Comparison of ENCODE assay signal across 13 mouse cellular contexts in genomic region chr19:21819585-21819984, GRCm38 (mm10). TPM values are rescaled to one million over a fixed set of nuclear protein-coding genes. Genes with fewer than 3 reads are reported as not detected.
DNase-seq lines count a peak whose midpoint lies in the region; TF ChIP-seq lines count a peak whose summit lies in the region.
"Had no signal": no experiment of that assay in that cellular context is flagged by ENCODE, and none has a peak within 500 bp of the region (broad histone marks: within the 10 kb centered on the region; RNA-seq: fewer than 3 reads in every experiment).

No protein-coding gene starts in this region.

- H3K4me2 ChIP-seq in myocyte (ENCODE audit: low read depth), result peak overlapping the region; percentile 53
- H3K4me2 ChIP-seq: embryonic facial prominence, embryonic 15.5 days; hindbrain, embryonic 15.5 days; limb, embryonic 15.5 days had no signal

- H3K9ac ChIP-seq in heart, adult 2 months (ENCODE audit: low read depth, low read length), result no peak overlapping the region
- H3K9ac ChIP-seq: embryonic facial prominence, embryonic 15.5 days; hindbrain, embryonic 15.5 days; limb, embryonic 15.5 days had no signal

- intact Hi-C loops in heart, adult 2 months (cut with DNase I), result no loop called here

- peaks cover 8% of the 10 kb centered on the region; the same call in 1 of the 2 replicates for H3K36me3 ChIP-seq in kidney, adult 2 months (ENCODE audit: control insufficient read depth, insufficient read depth, low read length)
- H3K36me3 ChIP-seq in heart, adult 2 months (ENCODE audit: control insufficient read depth, insufficient read depth, low read length), result peaks cover 26% of the 10 kb centered on the region
- peaks cover 43% of the 10 kb centered on the region for H3K36me3 ChIP-seq in myocyte (ENCODE audit: control insufficient read depth, insufficient read depth)

- no peak for TF ChIP-seq CTCF in kidney, adult 2 months (conservative IDR thresholded peaks at IDR 0.05; ENCODE audit: insufficient read depth, insufficient read length, low read depth, low read length)
- no peak for TF ChIP-seq CTCF in heart, adult 2 months (IDR thresholded peaks at IDR 0.05)

- peak; percentile 15 for DNase-seq in kidney, adult 2 months
- no peak for DNase-seq in kidney, postnatal 25 days
- peak; percentile 85 for DNase-seq in NIH3T3 (ENCODE audit: low read depth)
- peak; percentile 43 to 51 for DNase-seq in heart, adult 2 months
- no peak for DNase-seq in right cerebral cortex, adult 18-20 months
- no peak for DNase-seq in right cerebral cortex, postnatal 10 days (ENCODE audit: low spot score in 2 of 2)
- DNase-seq: cerebellum, adult 9-10 months; thymus, postnatal 14 days had no signal

- WGBS in kidney, adult 2 months, result 46% methylated on average over 5 of the region's 5 CpGs
- 13% methylated on average over 5 of the region's 5 CpGs for WGBS in heart, adult 2 months

- peaks cover 3% of the 10 kb centered on the region; the same call in 1 of the 2 replicates for H3K4me1 ChIP-seq in kidney, adult 2 months (ENCODE audit: control insufficient read depth, insufficient read depth, low read length)
- H3K4me1 ChIP-seq in heart, adult 2 months (ENCODE audit: control insufficient read depth, insufficient read depth, low read length), result peaks cover 8% of the 10 kb centered on the region
- H3K4me1 ChIP-seq: hindbrain, embryonic 15.5 days had no signal

- no peak overlapping the region for H3ac ChIP-seq in myocyte (ENCODE audit: control insufficient read depth, insufficient read length)

- TF ChIP-seq POLR2A in kidney, adult 2 months (IDR thresholded peaks at IDR 0.05; ENCODE audit: low read depth, low read length), result no peak
- TF ChIP-seq POLR2A in heart, adult 2 months (IDR thresholded peaks at IDR 0.05; ENCODE audit: insufficient read depth, low read depth, low read length), result no peak
- no peak for TF ChIP-seq POLR2A in myocyte (IDR thresholded peaks at IDR 0.05; ENCODE audit: insufficient read length, low read depth)

- H3K4me3 ChIP-seq in kidney, adult 2 months (ENCODE audit: insufficient read depth, low read depth, low read length), result no peak overlapping the region
- no peak overlapping the region for H3K4me3 ChIP-seq in heart, adult 2 months
- H3K4me3 ChIP-seq in myocyte, result no peak overlapping the region
- H3K4me3 ChIP-seq: embryonic facial prominence, embryonic 15.5 days; hindbrain, embryonic 15.5 days; limb, embryonic 15.5 days had no signal

- no peak for TF ChIP-seq EP300 in heart, adult 2 months (IDR thresholded peaks at IDR 0.05; ENCODE audit: insufficient read depth, low read depth, low read length)

- H3K27me3 ChIP-seq in kidney, adult 2 months (replicated peaks; ENCODE audit: control insufficient read depth, insufficient read depth, low read length), result no peaks in the 10 kb centered on the region
- H3K27me3 ChIP-seq in heart, adult 2 months (ENCODE audit: control insufficient read depth, insufficient read depth, low read length), result no peaks in the 10 kb centered on the region
- H3K27me3 ChIP-seq in myocyte (ENCODE audit: control insufficient read depth, insufficient read depth, insufficient read length), result no peaks in the 10 kb centered on the region
- H3K27me3 ChIP-seq: embryonic facial prominence, embryonic 15.5 days; hindbrain, embryonic 15.5 days; limb, embryonic 15.5 days had no signal

- H3K79me2 ChIP-seq in heart, adult 2 months (replicated peaks; ENCODE audit: control insufficient read depth, insufficient read depth, low read length), result no peaks in the 10 kb centered on the region
- no peaks in the 10 kb centered on the region for H3K79me2 ChIP-seq in myocyte (ENCODE audit: control insufficient read depth, insufficient read depth)

- no peak overlapping the region for H3K27ac ChIP-seq in kidney, adult 2 months (ENCODE audit: insufficient read depth, low read depth, low read length)
- peak overlapping the region; percentile 18 for H3K27ac ChIP-seq in heart, adult 2 months
- H3K27ac ChIP-seq: embryonic facial prominence, embryonic 15.5 days; hindbrain, embryonic 15.5 days; limb, embryonic 15.5 days; macrophage had no signal

TF ChIP-seq in myocyte, 11 proteins besides CTCF, POLR2A, EP300 and RAD21:
- peak; percentile 65 for TF ChIP-seq CEBPB (IDR thresholded peaks at IDR 0.05; ENCODE audit: insufficient read depth, poor library complexity, severe bottlenecking)
- peak in 1 of 3 experiments; percentile 20 for TF ChIP-seq MYOD1 (IDR thresholded peaks at IDR 0.05; ENCODE audit: control insufficient read depth in 1 of 3, insufficient read length in 2 of 3, low read depth in 2 of 3)
- peak in 1 of 3 experiments; percentile 5 for TF ChIP-seq MYOG (IDR thresholded peaks at IDR 0.05; ENCODE audit: control insufficient read depth in 1 of 3, insufficient read depth in 1 of 3, insufficient read length in 2 of 3, low read depth in 2 of 3)
- no peak for TF ChIP-seq E2F4 (IDR thresholded peaks at IDR 0.05; ENCODE audit: insufficient read depth)

RNA-seq across cellular contexts. Expression of gene Cemip2, which starts 41.4 kb away (rescaled TPM):
- 6.7 and 6.9 TPM in 2 replicates for polyA plus RNA-seq in kidney, adult 2 months (2012; rRNA removed)
- total RNA-seq in heart, adult 2 months (2021), result 10 to 100 TPM; 10.7 to 11.7 TPM
- polyA plus RNA-seq in heart, adult 2 months (2012; rRNA removed), result 4.5 and 5.8 TPM in 2 replicates
- 14.5 TPM for polyA plus RNA-seq in myocyte (2012; fragmentation: generic; extraction: Trizol)

Comparison
In these comparisons a context has a peak if more than half of its experiments do, and no peak if none do; other contexts are left out.
1. DNase-seq: peak in kidney, adult 2 months (single experiment), NIH3T3 (single experiment) and heart, adult 2 months (2 of 2); none in kidney, postnatal 25 days (0 of 2), right cerebral cortex, adult 18-20 months (single experiment) and right cerebral cortex, postnatal 10 days (0 of 2).